Mouse (Mus musculus) spleen, adult 10 weeks (tissue): Measurements from ENCODE around the gene Pdgfra. TPM values are rescaled to one million over a fixed set of nuclear protein-coding genes. Genes with fewer than 3 reads are reported as not detected.

Source experiments
- polyA plus RNA-seq: library from polyadenylated mRNA; stranded (reverse); fragments of 350-450 nt; fragmentation: Illumina TruSeq; extraction: RNeasy Lipid Tissue Mini Kit (QIAGEN cat#74804); gene quantifications from one replicate; pipeline ENCODE4 v1.2.3, GENCODE M21; 2015; ENCODE audit warnings: low replicate concordance; ENCODE audit not compliant: insufficient read depth

Gene Pdgfra
- 22.7 TPM for polyA plus RNA-seq

GRCm38 (mm10) chr5:75152021-75152425, at the start of gene Pdgfra:
Gene Pdgfra (plus strand): TSS chr5:75152292.

Other genes starting within 250 kb of the Pdgfra start
- gene Chic2, start 107.5 kb upstream of the Pdgfra start, polyA plus RNA-seq = 50.2 TPM
- gene Gsx2, start 76.7 kb upstream of the Pdgfra start, polyA plus RNA-seq = not detected